Mouse (Mus musculus) kidney, postnatal 14 days (tissue): Measurements from ENCODE around the gene Phf14.

Experiments used
- DNase-seq: peaks from one replicate; pipeline ENCODE4 v3.0.0; 2022; ENCODE audit warnings: mixed read lengths

Phf14 gene

GRCm38 (mm10) chr6:12021480-12021879 is 113.9 kb downstream of the Phf14 start:
- DNase-seq, result no peak

GRCm38 (mm10) chr6:12023395-12023794 is 115.8 kb downstream of the Phf14 start:
- no peak for DNase-seq

GRCm38 (mm10) chr6:12026804-12027537 is 119.4 kb downstream of the Phf14 start:
- DNase-seq, result peak; percentile 29

GRCm38 (mm10) chr6:12034561-12034960 is 127.0 kb downstream of the Phf14 start:
- DNase-seq, result peak; percentile 26

GRCm38 (mm10) chr6:12038268-12038667 is 130.7 kb downstream of the Phf14 start:
- no peak for DNase-seq

- no peak for DNase-seq
Measured at GRCm38 (mm10) chr6:12052884-12053283, 145.3 kb downstream of the Phf14 start.

- DNase-seq, result peak; percentile 75
Measured at GRCm38 (mm10) chr6:12054149-12054548, 146.5 kb downstream of the Phf14 start.

GRCm38 (mm10) chr6:12058717-12059116 is 151.1 kb downstream of the Phf14 start:
- DNase-seq, result no peak

- DNase-seq, result no peak
Measured at GRCm38 (mm10) chr6:12059971-12060370, 152.4 kb downstream of the Phf14 start.

GRCm38 (mm10) chr6:12060452-12061140 is 153.0 kb downstream of the Phf14 start:
- DNase-seq, result no peak

- DNase-seq, result no peak
Measured at GRCm38 (mm10) chr6:12067956-12068355, 160.3 kb downstream of the Phf14 start.

GRCm38 (mm10) chr6:12069357-12069756 is 161.7 kb downstream of the Phf14 start:
- no peak for DNase-seq

GRCm38 (mm10) chr6:12074599-12074998 is 167.0 kb downstream of the Phf14 start:
- DNase-seq, result no peak

- no peak for DNase-seq
Measured at GRCm38 (mm10) chr6:12077338-12077737, 169.7 kb downstream of the Phf14 start.

GRCm38 (mm10) chr6:12077880-12078618 is 170.4 kb downstream of the Phf14 start:
- DNase-seq, result no peak

- DNase-seq, result no peak
Measured at GRCm38 (mm10) chr6:12079260-12079659, 171.7 kb downstream of the Phf14 start.

GRCm38 (mm10) chr6:12080423-12080822 is 172.8 kb downstream of the Phf14 start:
- no peak for DNase-seq

GRCm38 (mm10) chr6:12081722-12082121 is 174.1 kb downstream of the Phf14 start:
- no peak for DNase-seq

GRCm38 (mm10) chr6:12082125-12082524 is 174.5 kb downstream of the Phf14 start:
- no peak for DNase-seq

GRCm38 (mm10) chr6:12082531-12083216 is 175.1 kb downstream of the Phf14 start:
- DNase-seq, result peak; percentile 29

- DNase-seq, result no peak
Measured at GRCm38 (mm10) chr6:12084721-12085120, 177.1 kb downstream of the Phf14 start.

- DNase-seq, result no peak
Measured at GRCm38 (mm10) chr6:12089439-12089992, 181.9 kb downstream of the Phf14 start.

GRCm38 (mm10) chr6:12095716-12096115 is 188.1 kb downstream of the Phf14 start:
- no peak for DNase-seq
